Mouse (Mus musculus) ovary, postnatal 10 days (tissue): ENCODE measurements around the gene Slc16a9.

ENCODE experiments used
- DNase-seq: peaks from one replicate; pipeline ENCODE4 v3.0.0; 2022; ENCODE audit warnings: low spot score

The Slc16a9 gene

DNA sequence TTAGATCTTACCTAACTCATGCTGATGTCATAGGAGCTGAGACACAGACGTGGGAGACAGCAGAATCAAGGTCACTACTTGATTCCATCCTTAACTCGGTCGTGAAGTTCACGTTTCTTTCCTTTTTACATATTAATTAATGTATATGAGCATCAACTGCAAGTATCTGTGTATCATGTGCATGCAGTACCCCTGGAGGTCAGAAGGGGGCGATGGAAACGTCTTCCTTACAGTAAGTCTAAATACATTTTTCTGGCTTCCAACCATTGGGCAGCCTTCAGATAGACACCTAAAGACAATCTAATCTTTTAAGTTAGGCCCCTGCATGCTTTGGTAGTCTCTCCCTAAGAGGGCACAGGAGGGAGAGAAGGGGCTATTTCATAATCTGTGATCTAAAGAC, 58.3 kb downstream of the Slc16a9 start:
- no peak for DNase-seq

DNA sequence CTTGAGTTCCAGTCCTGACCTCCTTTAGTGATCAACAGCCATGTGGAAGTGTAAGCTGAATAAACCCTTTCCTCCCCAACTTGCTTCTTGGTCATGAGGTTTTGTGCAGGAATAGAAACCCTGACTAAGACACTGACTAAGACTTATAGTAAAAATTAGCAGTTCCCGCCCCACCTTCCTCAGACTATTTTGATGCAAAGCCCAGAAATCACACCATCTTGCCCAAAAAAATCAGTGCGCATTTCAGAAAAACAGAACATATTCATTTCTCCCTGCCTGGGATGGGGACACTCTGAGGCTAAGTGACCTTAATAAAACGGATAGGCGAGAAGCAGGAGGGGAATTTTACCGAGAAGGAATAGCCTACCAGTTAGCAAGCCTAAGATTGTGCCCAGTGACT, 60.8 kb downstream of the Slc16a9 start:
- no peak for DNase-seq

DNA sequence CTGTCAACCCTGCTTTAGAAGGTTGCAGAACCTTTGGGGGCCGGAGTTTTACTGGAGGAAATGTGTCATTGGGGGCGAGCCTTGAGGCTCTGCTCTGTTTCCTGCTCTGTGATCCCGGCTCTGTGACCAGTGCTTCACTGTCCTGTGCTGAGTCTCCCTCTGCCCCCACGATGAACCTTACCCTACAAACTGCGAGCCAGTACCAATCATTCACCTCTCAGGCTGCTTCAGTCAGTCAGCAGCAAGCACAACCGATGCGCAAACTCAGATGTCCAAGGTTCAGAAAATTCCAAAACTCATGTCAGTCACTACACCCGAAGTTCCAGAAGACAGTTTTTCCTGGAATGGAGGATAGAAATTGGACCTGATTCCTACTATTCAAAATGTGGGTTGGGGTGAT, 64.5 kb downstream of the Slc16a9 start:
- DNase-seq = no peak

DNA sequence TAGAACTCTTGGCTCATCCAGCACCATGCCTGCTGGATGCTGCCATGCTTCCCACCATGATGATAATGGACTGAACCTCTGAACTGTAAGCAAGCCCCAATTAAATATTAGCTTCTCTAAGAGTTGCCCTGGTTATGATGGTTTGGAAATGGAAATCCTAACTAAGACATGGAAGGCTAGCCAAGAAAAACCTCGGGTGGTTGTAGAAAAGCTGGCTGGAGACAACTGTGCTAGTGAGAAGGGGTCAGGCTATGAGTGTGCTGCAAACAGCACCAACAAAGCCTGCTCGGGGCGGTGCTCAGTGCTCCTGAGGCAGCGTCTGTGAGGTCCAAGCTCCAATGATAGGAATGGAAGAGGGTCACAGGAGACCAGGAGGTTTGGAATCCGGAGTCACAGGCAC, 65.7 kb downstream of the Slc16a9 start:
- no peak for DNase-seq

DNA sequence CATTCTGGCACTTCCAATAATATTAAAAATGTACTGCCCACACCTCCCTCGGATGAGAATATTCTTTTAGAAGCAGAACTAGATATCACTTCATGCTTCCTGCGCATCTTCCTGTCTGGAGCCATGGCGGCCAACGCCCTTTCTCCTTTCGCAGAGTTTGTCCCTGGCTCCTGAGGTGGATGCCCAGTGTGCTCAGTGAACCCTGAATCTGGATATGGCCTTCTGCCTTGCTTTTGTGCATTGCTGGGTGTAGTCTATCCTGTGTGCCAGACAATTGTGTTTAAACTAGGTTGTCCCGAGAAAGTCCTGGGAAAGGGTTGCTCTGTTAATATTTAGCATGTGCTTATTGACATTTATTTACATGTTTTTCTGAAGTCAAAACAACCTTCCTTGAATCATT, 71.0 kb downstream of the Slc16a9 start:
- no peak for DNase-seq

DNA sequence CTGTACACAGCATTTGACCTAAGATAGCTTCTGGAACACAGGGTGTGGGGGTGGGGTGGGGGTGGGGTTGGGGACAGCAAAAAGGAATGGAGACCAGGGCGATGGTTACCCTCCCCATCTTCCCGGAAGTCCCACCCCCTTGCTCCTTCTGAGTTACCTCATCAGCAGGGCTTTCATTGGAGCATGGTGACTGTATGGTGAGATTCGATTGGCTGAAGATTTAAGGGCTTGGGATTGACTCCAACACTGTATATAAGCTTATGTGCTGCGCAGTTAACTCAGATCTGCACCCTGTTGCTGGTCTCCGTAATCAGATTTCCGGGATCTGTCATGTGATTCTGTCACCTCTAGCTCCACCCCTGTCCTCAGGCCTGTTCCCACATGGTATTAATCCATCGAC, 72.0 kb downstream of the Slc16a9 start:
- no peak for DNase-seq

DNA sequence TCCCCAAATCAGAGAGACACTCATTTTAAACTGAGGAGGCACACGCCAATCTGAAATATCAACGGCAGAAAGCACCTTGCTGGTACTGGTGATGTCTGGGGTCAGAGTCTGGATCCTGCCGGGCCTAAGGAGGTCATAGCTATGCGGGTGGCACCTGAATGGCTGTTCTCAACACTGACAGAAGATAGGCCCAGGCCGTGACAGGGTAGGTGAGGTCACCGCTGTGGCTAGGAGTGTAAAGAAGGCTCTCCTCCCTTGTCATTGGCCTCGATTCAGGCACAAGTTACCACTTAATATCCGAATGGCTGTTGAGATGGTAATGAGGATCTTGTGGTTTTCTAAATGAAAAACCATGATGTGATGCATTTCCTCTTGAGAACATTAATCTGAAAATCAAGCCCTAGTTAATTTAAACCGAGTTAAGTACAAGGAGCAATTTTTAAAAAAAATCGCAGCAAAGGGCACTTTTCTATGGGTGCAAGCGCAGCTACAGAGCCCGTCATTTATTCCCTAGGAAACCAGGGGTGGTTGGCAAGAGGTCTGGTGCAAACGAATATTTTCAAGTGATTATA, 72.6 kb downstream of the Slc16a9 start:
- no peak for DNase-seq

DNA sequence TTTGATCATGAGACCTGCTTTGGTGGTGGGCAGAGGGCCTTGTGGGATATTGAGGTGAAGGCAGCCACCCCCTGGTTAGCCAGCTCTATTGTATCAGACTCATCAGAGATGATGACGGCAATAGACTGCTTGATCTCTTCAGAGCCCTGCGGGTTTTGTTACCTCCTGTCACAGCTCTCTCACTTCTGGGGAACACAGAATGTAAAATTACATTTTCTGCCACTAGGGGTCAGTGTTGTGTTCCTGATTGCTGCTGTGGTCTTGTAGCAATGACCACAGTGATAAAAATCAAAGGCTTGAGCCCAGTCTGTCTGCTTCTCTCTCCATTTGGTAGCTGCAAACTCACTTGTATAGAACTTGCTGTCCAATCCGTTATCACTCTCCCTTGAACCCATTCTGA, 73.7 kb downstream of the Slc16a9 start:
- no peak for DNase-seq

DNA sequence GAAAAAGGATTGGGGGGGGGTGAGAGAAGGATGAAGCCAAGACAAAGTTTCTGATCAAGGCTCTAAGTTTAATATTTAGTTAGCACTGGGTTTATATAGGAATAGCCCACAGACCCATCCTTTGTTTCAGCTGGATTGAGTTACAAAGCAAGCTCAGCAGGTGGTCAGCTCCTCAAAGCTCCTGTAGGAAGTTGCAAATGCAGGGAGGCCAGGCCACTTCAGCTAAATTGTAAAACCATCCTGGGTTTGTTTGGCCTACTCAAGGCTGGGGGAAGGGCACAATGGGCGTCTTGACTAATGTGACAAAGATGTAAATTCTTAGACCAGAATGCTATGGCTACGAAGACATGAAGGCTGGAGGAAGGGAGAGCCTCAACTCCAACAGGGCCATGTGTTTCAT, 80.6 kb downstream of the Slc16a9 start:
- DNase-seq = no peak

DNA sequence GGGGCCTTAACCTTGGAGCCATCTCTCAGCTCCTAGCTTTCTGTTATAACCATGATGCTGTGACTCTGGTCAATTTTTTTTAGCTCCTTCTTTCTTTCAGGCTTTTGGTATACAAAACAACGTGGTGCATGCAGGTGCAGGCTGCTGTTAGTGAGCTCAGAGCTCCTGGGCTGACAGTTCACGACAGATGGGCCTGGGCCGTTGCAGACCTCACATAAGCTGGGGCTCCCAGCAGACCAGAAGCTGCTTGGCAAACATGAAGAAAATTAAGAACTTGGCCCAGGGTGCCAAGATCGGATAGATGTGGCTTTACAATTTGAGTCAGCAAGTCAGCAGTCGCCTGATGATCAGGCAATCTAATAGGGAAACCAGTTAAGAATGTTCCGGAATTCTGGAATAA, 82.4 kb downstream of the Slc16a9 start:
- no peak for DNase-seq

DNA sequence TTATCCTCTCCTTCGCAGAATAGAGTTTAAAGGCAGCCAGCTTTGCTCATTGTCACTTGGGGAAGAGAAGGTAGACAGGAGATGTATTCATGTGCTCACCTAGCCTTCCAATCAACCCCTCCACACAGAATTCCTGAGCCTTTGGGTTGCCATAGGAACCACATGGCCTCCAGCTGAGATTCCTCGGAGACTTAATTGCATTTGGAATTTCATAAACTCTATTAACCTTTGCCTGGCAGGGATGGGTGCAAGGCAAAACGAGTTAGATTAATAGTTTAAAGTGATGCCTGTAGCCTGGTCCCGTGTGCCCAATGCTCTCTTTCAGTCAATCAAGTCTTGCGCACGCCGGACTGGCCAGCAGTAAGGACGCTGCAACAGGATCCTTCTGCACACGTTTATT, 83.2 kb downstream of the Slc16a9 start:
- DNase-seq = no peak
